Mouse (Mus musculus): ENCODE data around the gene Xrcc6.

Gene Xrcc6

GRCm38 (mm10) chr15:81987646-81988045, at the start of gene Xrcc6:
TSS of gene Xrcc6 (plus strand) at chr15:81987835.
- no peak for DNase-seq (ENCODE audit: low read depth, low spot score)

GRCm38 (mm10) chr15:81938246-81938645, 49.4 kb upstream of the Xrcc6 start:
- no peak for DNase-seq (ENCODE audit: low read depth, low spot score)

GRCm38 (mm10) chr15:81939157-81939715, 48.4 kb upstream of the Xrcc6 start:
- DNase-seq (ENCODE audit: low read depth, low spot score): no peak

GRCm38 (mm10) chr15:81939774-81940173, 47.9 kb upstream of the Xrcc6 start:
- no peak for DNase-seq (ENCODE audit: low read depth, low spot score)

GRCm38 (mm10) chr15:81940219-81940618, 47.4 kb upstream of the Xrcc6 start:
- no peak for DNase-seq (ENCODE audit: low read depth, low spot score)

GRCm38 (mm10) chr15:81941010-81941409, 46.6 kb upstream of the Xrcc6 start:
- no peak for DNase-seq (ENCODE audit: low read depth, low spot score)

GRCm38 (mm10) chr15:81943176-81943749, 44.4 kb upstream of the Xrcc6 start:
- DNase-seq (ENCODE audit: low read depth, low spot score): peak; percentile 32

- DNase-seq (ENCODE audit: low read depth, low spot score): no peak
Measured at GRCm38 (mm10) chr15:81949076-81949475, 38.6 kb upstream of the Xrcc6 start.

- no peak for DNase-seq (ENCODE audit: low read depth, low spot score)
Measured at GRCm38 (mm10) chr15:81949476-81950131, 38.0 kb upstream of the Xrcc6 start.

GRCm38 (mm10) chr15:81950716-81951115, 36.9 kb upstream of the Xrcc6 start:
- no peak for DNase-seq (ENCODE audit: low read depth, low spot score)

- no peak for DNase-seq (ENCODE audit: low read depth, low spot score)
Measured at GRCm38 (mm10) chr15:81951159-81951558, 36.5 kb upstream of the Xrcc6 start.

- DNase-seq (ENCODE audit: low read depth, low spot score): no peak
Measured at GRCm38 (mm10) chr15:81952310-81952709, 35.3 kb upstream of the Xrcc6 start.

GRCm38 (mm10) chr15:81954151-81954583, 33.5 kb upstream of the Xrcc6 start:
- no peak for DNase-seq (ENCODE audit: low read depth, low spot score)

- no peak for DNase-seq (ENCODE audit: low read depth, low spot score)
Measured at GRCm38 (mm10) chr15:81954716-81955115, 32.9 kb upstream of the Xrcc6 start.

- DNase-seq (ENCODE audit: low read depth, low spot score): no peak
Measured at GRCm38 (mm10) chr15:81955414-81955813, 32.2 kb upstream of the Xrcc6 start.

- DNase-seq (ENCODE audit: low read depth, low spot score): no peak
Measured at GRCm38 (mm10) chr15:81956457-81956856, 31.2 kb upstream of the Xrcc6 start.

- no peak for DNase-seq (ENCODE audit: low read depth, low spot score)
Measured at GRCm38 (mm10) chr15:81957598-81957997, 30.0 kb upstream of the Xrcc6 start.

- DNase-seq (ENCODE audit: low read depth, low spot score): no peak
Measured at GRCm38 (mm10) chr15:81958906-81959305, 28.7 kb upstream of the Xrcc6 start.

- peak; percentile 96 for DNase-seq (ENCODE audit: low read depth, low spot score)
Measured at GRCm38 (mm10) chr15:81960171-81961077, 27.2 kb upstream of the Xrcc6 start, which contains the start of gene Pmm1. TSS of gene Pmm1 (minus strand) at chr15:81960930.

- no peak for DNase-seq (ENCODE audit: low read depth, low spot score)
Measured at GRCm38 (mm10) chr15:81961078-81961451, 26.6 kb upstream of the Xrcc6 start.

GRCm38 (mm10) chr15:81964262-81964661, 23.4 kb upstream of the Xrcc6 start:
- no peak for DNase-seq (ENCODE audit: low read depth, low spot score)

GRCm38 (mm10) chr15:81964980-81965545, 22.6 kb upstream of the Xrcc6 start:
- no peak for DNase-seq (ENCODE audit: low read depth, low spot score)
